Mouse (Mus musculus): ENCODE data around the gene Dennd5b. TPM values are rescaled to one million over a fixed set of nuclear protein-coding genes. Genes with fewer than 3 reads are reported as not detected.

Dennd5b gene
- polyA plus RNA-seq, 1 experiment from 2014 or later = 30.0 TPM

DNA sequence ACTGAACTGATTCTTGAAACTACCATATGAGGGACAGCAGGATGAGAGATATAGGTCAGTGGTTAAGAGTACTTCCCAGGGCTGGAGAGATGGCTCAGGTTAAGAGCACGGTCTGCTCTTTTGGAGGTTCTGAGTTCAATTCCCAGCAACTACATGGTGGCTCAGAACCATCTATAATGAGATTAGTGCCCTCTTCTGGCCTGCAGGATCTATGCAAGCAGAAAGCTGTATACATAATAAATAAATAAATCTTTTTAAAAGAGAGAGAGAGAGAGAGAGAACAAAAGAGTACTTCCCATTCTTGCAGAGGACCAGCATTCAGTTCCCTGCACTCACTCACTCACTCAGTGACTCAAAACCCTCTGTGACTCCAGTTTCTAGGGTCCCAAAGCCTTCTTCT lies 142.8 kb downstream of the Dennd5b start:
- Histone ChIP-seq H3K9me3 (ENCODE audit: control insufficient read depth, low read length) (no peaks in the 10 kb centered on the region), H3K4me3 (ENCODE audit: low read depth, low read length) (no peak overlapping the region), H3K9ac (ENCODE audit: low read depth, low read length) (no peak overlapping the region), H3K27ac (ENCODE audit: low read depth, low read length) (no peak overlapping the region), H3K4me1 (replicated peaks; ENCODE audit: control insufficient read depth, insufficient read depth, low read length) (no peaks in the 10 kb centered on the region), H3K27me3 (ENCODE audit: control insufficient read depth, insufficient read depth, low read length) (no peaks in the 10 kb centered on the region), H3K36me3 (ENCODE audit: control insufficient read depth, insufficient read depth, low read length) (no peaks in the 10 kb centered on the region), H3K4me2 (replicated peaks; ENCODE audit: low read depth, low read length) (no peak overlapping the region)
- 88% methylated on average over 1 of the region's 1 CpGs for WGBS
- no peak for DNase-seq (ENCODE audit: low spot score)
- ATAC-seq (ENCODE audit: low FRiP score) = no peak

DNA sequence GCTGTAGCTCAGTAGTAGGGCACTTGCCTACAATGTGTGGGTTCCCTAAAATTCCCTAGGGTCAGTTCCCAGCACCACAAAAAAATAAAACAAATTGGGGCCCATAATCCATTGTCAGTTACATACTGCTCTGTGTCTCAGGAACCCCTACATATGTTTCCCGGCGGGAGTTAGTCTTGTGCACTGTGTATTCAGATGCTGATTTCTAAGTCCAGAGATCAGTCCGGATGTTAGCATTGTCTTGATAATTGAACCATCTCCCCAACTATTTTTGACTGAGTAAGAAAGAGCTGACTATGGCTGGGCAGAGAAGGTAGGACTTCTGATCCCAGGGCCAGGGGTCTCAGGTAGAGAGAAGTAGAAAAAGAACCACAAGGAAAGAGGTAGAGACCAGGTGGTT lies 144.4 kb downstream of the Dennd5b start:
- H3K9ac ChIP-seq (ENCODE audit: low read depth, low read length) = no peak overlapping the region
- no peak overlapping the region for H3K4me2 ChIP-seq (replicated peaks; ENCODE audit: low read depth, low read length)
- no peak overlapping the region for H3K4me3 ChIP-seq (ENCODE audit: low read depth, low read length)
- H3K36me3 ChIP-seq (ENCODE audit: control insufficient read depth, insufficient read depth, low read length) = no peaks in the 10 kb centered on the region
- ATAC-seq (ENCODE audit: low FRiP score) = no peak
- no peak for DNase-seq (ENCODE audit: low spot score)
- no peaks in the 10 kb centered on the region for H3K27me3 ChIP-seq (ENCODE audit: control insufficient read depth, insufficient read depth, low read length)
- WGBS = 89% methylated on average over 3 of the region's 3 CpGs
- H3K9me3 ChIP-seq (ENCODE audit: control insufficient read depth, low read length) = no peaks in the 10 kb centered on the region
- H3K4me1 ChIP-seq (replicated peaks; ENCODE audit: control insufficient read depth, insufficient read depth, low read length) = no peaks in the 10 kb centered on the region
- no peak overlapping the region for H3K27ac ChIP-seq (ENCODE audit: low read depth, low read length)

DNA sequence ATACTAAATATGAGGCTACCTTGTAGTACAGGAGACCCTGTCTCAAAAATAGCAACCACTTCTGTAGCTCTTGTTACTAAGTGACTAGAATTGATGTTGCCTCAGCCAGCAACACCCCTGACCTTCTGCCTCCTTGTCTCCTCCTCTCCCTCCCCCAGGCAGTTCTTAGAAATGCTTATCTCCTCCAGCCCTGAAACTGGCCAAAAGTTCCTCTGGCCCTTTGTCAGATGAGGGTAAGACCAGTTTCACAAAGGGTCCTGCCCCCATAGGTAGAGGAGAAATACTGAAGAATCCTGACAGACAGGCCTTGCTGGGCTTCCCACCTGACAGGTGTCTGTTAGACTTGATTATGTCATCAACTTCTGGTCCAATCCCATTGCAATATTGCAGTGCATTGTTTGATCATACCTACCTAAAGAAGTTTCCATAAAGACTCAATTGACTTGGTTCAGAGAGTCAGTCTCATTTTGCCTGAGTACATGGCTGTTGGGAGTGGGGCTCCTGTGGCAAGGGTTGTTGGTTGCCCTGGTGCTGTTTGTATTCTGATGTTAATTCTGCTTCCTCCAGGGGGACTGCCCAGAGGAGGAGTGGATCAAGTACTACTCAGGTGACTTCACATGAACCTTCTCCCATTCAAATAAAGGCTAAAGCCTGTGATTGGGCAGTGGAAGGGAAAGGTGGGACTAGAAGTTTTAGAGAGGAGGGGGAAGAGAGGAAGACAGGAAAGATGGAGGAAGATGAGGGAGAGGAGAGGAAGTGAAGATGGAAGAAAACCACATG lies 145.6 kb downstream of the Dennd5b start:
- no peaks in the 10 kb centered on the region for H3K36me3 ChIP-seq (ENCODE audit: control insufficient read depth, insufficient read depth, low read length)
- H3K27me3 ChIP-seq (ENCODE audit: control insufficient read depth, insufficient read depth, low read length) = no peaks in the 10 kb centered on the region
- no peak overlapping the region for H3K27ac ChIP-seq (ENCODE audit: low read depth, low read length)
- no peaks in the 10 kb centered on the region for H3K9me3 ChIP-seq (ENCODE audit: control insufficient read depth, low read length)
- H3K9ac ChIP-seq (ENCODE audit: low read depth, low read length) = no peak overlapping the region
- DNase-seq (ENCODE audit: low spot score) (no peak), ATAC-seq (ENCODE audit: low FRiP score) (no peak)
- H3K4me3 ChIP-seq (ENCODE audit: low read depth, low read length) = no peak overlapping the region
- no peak overlapping the region for H3K4me2 ChIP-seq (replicated peaks; ENCODE audit: low read depth, low read length)
- no peaks in the 10 kb centered on the region for H3K4me1 ChIP-seq (replicated peaks; ENCODE audit: control insufficient read depth, insufficient read depth, low read length)

DNA sequence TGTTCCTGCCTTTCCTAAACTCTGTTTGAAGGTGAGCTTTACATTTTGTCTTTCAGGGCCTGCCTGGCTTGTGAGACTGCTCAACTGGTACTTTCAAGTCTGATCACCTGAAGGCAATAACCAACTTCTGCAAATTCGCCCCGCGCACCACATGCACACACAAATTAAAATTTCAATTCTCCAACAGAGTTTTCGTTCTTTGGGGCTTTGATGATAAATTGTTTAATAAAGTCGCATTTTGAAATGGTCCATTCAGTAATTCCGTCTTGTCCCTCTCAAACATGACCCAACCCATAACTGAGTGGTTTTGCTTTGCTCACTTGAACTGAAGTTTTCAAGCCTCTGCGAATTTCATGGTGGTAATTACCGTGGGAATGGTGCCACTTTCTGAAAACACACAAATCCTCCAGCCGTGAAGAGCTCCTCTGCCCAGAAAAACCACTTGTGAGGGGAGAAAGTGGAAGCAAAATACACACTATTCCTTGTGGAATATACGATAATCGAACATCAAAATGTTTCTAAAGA lies 154.5 kb downstream of the Dennd5b start:
- no peaks in the 10 kb centered on the region for H3K36me3 ChIP-seq (ENCODE audit: control insufficient read depth, insufficient read depth, low read length)
- ATAC-seq (ENCODE audit: low FRiP score) = peak; percentile 12; the same call in 1 of the 2 replicates
- no peaks in the 10 kb centered on the region for H3K27me3 ChIP-seq (ENCODE audit: control insufficient read depth, insufficient read depth, low read length)
- peak overlapping the region; percentile 54; the same call in 1 of the 2 replicates for H3K27ac ChIP-seq (ENCODE audit: low read depth, low read length)
- peak overlapping the region; percentile 54 for H3K4me2 ChIP-seq (replicated peaks; ENCODE audit: low read depth, low read length)
- peak overlapping the region; percentile 85 for H3K4me3 ChIP-seq (ENCODE audit: low read depth, low read length)
- DNase-seq (ENCODE audit: low spot score) = no peak
- peak overlapping the region; percentile 70 for H3K9ac ChIP-seq (ENCODE audit: low read depth, low read length)
- H3K4me1 ChIP-seq (replicated peaks; ENCODE audit: control insufficient read depth, insufficient read depth, low read length) = peaks cover under 1% of the 10 kb centered on the region; the same call in 1 of the 2 replicates
- 39% methylated on average over 11 of the region's 11 CpGs for WGBS
- no peaks in the 10 kb centered on the region for H3K9me3 ChIP-seq (ENCODE audit: control insufficient read depth, low read length)

DNA sequence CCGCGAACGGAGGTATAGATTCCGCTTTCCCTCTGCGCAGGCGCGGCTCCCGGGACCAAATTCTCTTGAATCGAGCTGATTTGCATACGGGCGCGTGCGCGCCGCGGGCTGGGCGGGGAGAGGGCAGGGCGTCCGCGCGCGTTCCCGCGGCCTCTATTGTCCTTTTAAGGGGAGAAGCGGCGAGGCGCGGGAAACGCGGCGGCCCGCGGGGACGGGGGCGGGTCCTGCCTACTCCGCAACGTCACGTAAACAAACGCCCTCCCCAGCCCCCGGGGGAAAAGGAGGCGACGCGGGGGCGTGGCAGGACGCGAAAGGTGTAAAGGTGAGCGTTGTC lies 155.1 kb downstream of the Dennd5b start, which contains the start of gene Sinhcaf:
Sinhcaf (minus strand) TSS at position 59 of the 334 bp plus-strand sequence.
- Histone ChIP-seq H3K4me1 (replicated peaks; ENCODE audit: control insufficient read depth, insufficient read depth, low read length) (peaks cover 3% of the 10 kb centered on the region; the same call in 1 of the 2 replicates), H3K27me3 (ENCODE audit: control insufficient read depth, insufficient read depth, low read length) (no peaks in the 10 kb centered on the region), H3K4me3 (ENCODE audit: low read depth, low read length) (peak within 1 kb of the TSS; percentile 85), H3K27ac (ENCODE audit: low read depth, low read length) (peak within 1 kb of the TSS; percentile 91), H3K9me3 (ENCODE audit: control insufficient read depth, low read length) (no peaks in the 10 kb centered on the region), H3K9ac (ENCODE audit: low read depth, low read length) (peak within 1 kb of the TSS; percentile 99), H3K4me2 (replicated peaks; ENCODE audit: low read depth, low read length) (peak within 1 kb of the TSS; percentile 64), H3K36me3 (ENCODE audit: control insufficient read depth, insufficient read depth, low read length) (no peaks in the 10 kb centered on the region)
- DNase-seq (ENCODE audit: low spot score) (peak; percentile 100), ATAC-seq (ENCODE audit: low FRiP score) (peak; percentile 87)
- WGBS = under 1% methylated on average over 37 of the region's 47 CpGs

DNA sequence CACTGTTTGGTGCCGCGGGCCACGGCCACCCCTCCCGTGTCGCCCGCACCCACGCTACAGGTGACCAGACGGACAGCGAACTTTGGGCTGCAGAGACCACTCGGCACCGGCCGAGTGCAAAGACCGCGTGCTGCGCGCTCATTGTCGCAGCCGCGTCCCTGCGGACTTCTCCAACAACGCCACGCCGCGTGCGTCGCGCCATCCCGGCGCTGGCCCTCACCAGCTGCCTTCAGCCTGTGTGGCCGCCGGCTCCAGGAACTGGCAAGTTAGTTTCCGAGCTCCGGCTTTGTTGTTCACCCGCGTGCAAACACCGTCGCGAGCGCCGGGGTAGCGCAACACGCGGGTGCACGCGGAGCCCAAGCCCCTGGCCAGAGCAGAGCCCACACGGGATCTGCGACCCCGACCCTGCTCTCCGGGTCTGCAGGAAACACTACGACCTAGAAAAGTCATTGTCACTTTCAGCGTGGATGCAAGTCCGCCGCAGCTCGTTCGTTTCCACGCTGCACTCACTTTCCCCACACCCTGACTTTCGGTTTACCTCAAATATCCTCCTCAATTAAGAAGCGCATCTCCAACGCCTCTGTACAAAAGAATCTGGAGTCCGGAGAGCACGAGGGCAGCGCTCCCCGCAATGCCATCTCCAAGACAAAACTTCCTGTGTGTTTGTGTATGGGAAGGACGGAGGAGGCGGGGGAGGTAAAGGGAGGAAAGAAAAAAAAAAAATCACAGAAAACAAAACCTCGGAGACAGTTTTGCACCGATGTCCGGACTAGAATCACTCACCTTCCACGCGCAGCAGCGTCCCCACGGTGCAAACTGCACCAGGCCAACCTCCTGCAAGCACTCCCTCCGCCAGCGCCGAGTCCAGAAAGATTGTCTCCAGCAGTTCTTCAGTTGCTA lies 155.7 kb downstream of the Dennd5b start:
- peak; percentile 76 for DNase-seq (ENCODE audit: low spot score)
- H3K36me3 ChIP-seq (ENCODE audit: control insufficient read depth, insufficient read depth, low read length) = no peaks in the 10 kb centered on the region
- peaks cover 3% of the 10 kb centered on the region; the same call in 1 of the 2 replicates for H3K4me1 ChIP-seq (replicated peaks; ENCODE audit: control insufficient read depth, insufficient read depth, low read length)
- H3K27me3 ChIP-seq (ENCODE audit: control insufficient read depth, insufficient read depth, low read length) = no peaks in the 10 kb centered on the region
- H3K9ac ChIP-seq (ENCODE audit: low read depth, low read length) = peak overlapping the region; percentile 99
- peak; percentile 48 for ATAC-seq (ENCODE audit: low FRiP score)
- peak overlapping the region; percentile 64 for H3K4me2 ChIP-seq (replicated peaks; ENCODE audit: low read depth, low read length)
- WGBS = 1% methylated on average over 74 of the region's 75 CpGs
- no peaks in the 10 kb centered on the region for H3K9me3 ChIP-seq (ENCODE audit: control insufficient read depth, low read length)
- H3K27ac ChIP-seq (ENCODE audit: low read depth, low read length) = peak overlapping the region; percentile 91
- H3K4me3 ChIP-seq (ENCODE audit: low read depth, low read length) = peak overlapping the region; percentile 85

DNA sequence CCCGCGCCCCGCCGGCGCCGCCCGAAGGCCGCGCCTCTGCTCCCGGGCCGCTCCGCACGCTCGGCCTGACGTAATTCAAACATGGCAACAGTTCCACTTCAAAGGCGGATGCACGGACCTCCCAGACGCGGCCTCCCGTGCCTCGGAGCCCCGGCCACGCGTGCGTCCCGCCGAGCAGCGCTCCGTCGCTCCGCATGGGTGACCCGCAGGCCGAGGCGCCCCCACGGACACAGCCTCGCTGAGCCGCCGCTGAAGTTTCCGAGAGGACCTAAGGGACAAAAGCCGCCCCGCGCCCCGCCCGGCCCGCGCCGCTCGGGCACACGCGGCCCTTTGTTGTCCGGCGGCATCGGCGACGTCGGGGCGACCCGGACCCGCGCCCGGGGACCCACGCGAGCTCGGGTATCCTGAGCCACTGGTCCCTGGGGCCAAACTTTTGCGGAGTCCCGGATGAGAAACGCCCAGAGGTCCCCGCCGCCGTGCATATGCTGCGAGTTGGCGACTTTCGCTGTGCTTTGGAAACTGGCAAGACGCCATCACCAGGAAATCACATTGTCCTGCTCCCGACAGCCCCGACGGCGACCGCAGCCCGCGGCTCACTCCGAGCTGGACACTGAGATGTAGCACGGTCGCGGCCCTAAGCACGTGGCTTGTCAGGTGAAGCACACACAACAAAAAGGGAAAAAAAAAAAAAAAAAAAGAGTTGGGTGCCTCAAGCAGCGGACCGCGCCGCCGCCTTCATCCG lies 156.5 kb downstream of the Dennd5b start:
- H3K27me3 ChIP-seq (ENCODE audit: control insufficient read depth, insufficient read depth, low read length) = no peaks in the 10 kb centered on the region
- H3K4me1 ChIP-seq (replicated peaks; ENCODE audit: control insufficient read depth, insufficient read depth, low read length) = peaks cover 3% of the 10 kb centered on the region; the same call in 1 of the 2 replicates
- peak overlapping the region; percentile 99 for H3K9ac ChIP-seq (ENCODE audit: low read depth, low read length)
- H3K9me3 ChIP-seq (ENCODE audit: control insufficient read depth, low read length) = no peaks in the 10 kb centered on the region
- DNase-seq (ENCODE audit: low spot score) (peak; percentile 81), ATAC-seq (ENCODE audit: low FRiP score) (peak; percentile 75)
- peak overlapping the region; percentile 64 for H3K4me2 ChIP-seq (replicated peaks; ENCODE audit: low read depth, low read length)
- H3K27ac ChIP-seq (ENCODE audit: low read depth, low read length) = peak overlapping the region; percentile 91
- H3K4me3 ChIP-seq (ENCODE audit: low read depth, low read length) = peak overlapping the region; percentile 85
- WGBS = under 1% methylated on average over 71 of the region's 92 CpGs
- H3K36me3 ChIP-seq (ENCODE audit: control insufficient read depth, insufficient read depth, low read length) = no peaks in the 10 kb centered on the region

DNA sequence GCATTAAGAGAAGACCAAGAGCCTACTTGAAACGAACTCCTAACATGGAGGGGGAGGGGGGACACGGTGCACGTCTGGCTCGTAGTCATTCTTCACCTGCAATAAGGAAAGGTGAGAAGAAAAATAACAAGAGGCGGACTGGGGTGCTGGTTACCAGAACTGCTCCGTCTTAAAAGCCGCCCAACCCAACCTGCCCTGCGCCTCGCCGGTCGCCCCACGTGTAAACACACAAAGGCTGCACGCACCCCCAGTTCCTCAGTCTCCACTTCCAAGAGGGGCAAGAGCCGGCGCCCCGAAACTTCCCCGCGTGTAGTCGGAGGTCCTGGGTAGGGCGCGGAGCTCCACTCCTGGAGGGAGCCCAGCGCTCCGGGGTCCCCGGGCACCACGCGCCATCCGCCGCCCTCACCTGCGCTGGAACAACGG lies 157.1 kb downstream of the Dennd5b start:
- Histone ChIP-seq H3K27ac (ENCODE audit: low read depth, low read length) (peak overlapping the region; percentile 91), H3K36me3 (ENCODE audit: control insufficient read depth, insufficient read depth, low read length) (no peaks in the 10 kb centered on the region), H3K9me3 (ENCODE audit: control insufficient read depth, low read length) (no peaks in the 10 kb centered on the region), H3K4me3 (ENCODE audit: low read depth, low read length) (peak overlapping the region; percentile 85), H3K9ac (ENCODE audit: low read depth, low read length) (peak overlapping the region; percentile 99), H3K4me1 (replicated peaks; ENCODE audit: control insufficient read depth, insufficient read depth, low read length) (peaks cover 3% of the 10 kb centered on the region; the same call in 1 of the 2 replicates), H3K4me2 (replicated peaks; ENCODE audit: low read depth, low read length) (peak overlapping the region; percentile 64), H3K27me3 (ENCODE audit: control insufficient read depth, insufficient read depth, low read length) (no peaks in the 10 kb centered on the region)
- ATAC-seq (ENCODE audit: low FRiP score) (no peak; the same call in 1 of the 2 replicates), DNase-seq (ENCODE audit: low spot score) (no peak)
- 0% methylated on average over 29 of the region's 30 CpGs for WGBS
